Mouse (Mus musculus): ENCODE data around the gene Zfp775.
A peak's percentile ranks its signal among the peaks of the same experiment; 100 is the strongest.
"Not testable (repeated sequence)": the region's sequence is repeated elsewhere in the genome, so short reads cannot be mapped to it uniquely, and the experiment has no call there.

Zfp775 gene

GRCm38 (mm10) chr6:48591221-48591845 is 10.5 kb upstream of the Zfp775 start:
- DNase-seq: peak; percentile 32

DNA sequence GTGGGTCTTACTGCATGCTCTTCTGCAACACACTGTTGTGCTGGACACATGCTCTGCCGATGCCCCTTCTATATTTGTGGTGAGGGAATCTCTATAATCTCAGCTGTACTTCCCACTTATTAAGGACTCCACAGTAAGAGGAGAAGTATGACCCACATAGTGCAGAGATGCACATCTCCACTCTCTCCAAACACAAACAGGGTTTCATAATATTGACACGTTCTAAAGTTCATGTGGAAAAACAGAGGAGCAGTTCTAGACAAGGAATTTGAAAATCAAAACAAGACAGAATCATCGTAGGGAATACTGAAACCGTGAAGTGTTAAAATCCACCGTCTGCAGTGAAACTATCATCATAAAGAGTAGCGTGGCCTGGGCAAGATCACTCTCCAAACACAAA is 10.0 kb upstream of the Zfp775 start:
- DNase-seq: no peak

GRCm38 (mm10) chr6:48593158-48594042 is 8.5 kb upstream of the Zfp775 start, which contains the start of the genes Repin1 and Gm44965:
Gene Repin1 (plus strand): TSS chr6:48593883.
Gene Gm44965 (plus strand): TSS chr6:48593941.
- DNase-seq: peak; percentile 97

GRCm38 (mm10) chr6:48594043-48594738 is 7.7 kb upstream of the Zfp775 start:
- DNase-seq: peak; percentile 71

DNA sequence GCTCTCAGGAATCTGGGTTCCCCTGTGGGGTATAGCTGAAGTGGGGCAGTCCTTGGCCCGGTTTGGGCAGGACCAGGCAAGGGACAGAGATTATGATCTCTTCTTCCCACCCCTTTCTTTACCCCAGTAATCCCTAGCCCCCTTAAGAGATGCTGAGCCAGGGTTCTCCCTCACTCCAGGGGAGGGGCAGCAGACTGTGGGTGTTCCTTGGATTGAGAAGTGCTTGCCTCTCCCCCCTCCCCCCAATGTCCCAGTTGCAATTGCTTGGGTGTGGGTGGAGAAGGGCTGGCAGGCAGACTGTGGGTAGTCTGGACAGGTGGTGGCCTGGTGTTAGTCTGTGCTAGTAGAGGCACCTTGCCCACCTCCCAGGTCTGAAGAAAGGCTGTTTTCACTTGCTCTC is 6.6 kb upstream of the Zfp775 start:
- DNase-seq: peak; percentile 45

- no peak for DNase-seq
Observed at GRCm38 (mm10) chr6:48596545-48597232, 5.2 kb upstream of the Zfp775 start.

DNA sequence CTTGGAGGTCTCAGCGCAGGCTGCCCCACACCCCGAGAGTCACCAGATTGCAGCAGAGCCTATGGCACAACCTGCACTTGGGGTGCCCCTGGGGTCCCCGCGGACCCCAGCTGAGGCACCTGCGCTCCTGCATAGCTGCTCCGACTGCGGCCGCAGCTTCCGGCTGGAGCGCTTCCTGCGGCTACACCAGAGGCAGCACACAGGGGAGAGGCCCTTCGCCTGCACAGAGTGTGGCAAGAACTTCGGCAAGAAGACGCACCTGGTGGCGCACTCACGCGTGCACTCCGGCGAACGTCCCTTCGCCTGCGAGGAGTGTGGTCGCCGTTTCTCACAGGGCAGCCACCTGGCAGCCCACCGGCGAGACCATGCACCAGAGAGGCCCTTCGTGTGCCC is 4.6 kb upstream of the Zfp775 start:
- no peak for DNase-seq

DNA sequence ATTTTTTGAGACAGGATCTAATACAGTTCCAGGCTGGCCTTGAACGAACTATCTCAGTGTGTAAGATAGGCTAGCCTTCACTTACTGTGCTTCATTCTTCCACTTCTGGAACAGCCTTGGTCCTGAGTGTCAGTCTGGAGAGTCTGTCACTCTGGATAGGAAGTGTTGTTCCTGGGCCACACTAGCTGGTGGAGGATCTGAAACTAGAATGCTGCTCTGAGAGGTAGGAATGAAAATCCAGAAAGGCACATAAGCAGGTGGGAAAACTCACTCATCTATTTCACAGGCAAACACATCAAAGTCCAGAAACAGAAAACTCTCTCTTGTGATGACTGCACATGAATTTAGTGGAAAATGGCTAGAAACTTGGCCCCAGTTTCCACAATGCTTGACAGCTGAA is 1.3 kb upstream of the Zfp775 start:
- no peak for DNase-seq

- DNase-seq: no peak
Observed at GRCm38 (mm10) chr6:48602080-48602741, 348 bp downstream of the Zfp775 start.

- DNase-seq: no peak
Observed at GRCm38 (mm10) chr6:48608124-48608523, 6.3 kb downstream of the Zfp775 start.

GRCm38 (mm10) chr6:48609512-48609911 is 7.6 kb downstream of the Zfp775 start:
- no peak for DNase-seq

- DNase-seq: no peak
Observed at GRCm38 (mm10) chr6:48610657-48611056, 8.8 kb downstream of the Zfp775 start.

DNA sequence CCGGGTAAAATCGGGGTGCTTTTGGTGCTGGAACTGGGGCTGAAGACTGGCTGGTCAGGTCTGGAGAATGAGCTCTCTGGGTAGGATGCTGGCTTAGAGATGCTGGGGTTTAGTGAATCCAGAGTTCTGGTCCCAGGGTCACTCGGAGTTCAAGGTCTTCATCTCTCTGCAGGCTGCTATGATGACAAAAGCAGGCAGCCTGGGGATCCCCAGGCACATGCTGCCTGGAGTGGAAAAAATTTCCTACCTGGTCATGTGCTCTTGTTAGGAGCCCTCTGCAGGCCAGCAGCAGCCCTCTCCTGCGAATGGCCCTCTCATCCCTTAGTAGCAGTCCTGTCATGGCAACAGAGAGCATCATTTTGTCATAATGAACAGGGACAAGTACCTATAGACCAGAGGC is 11.6 kb downstream of the Zfp775 start:
- no peak for DNase-seq

- no peak for DNase-seq
Observed at GRCm38 (mm10) chr6:48614756-48615155, 12.9 kb downstream of the Zfp775 start.

GRCm38 (mm10) chr6:48620031-48620430 is 18.2 kb downstream of the Zfp775 start:
- no peak for DNase-seq

GRCm38 (mm10) chr6:48622186-48622843 is 20.5 kb downstream of the Zfp775 start:
- not testable (repeated sequence) for DNase-seq

- no peak for DNase-seq
Observed at GRCm38 (mm10) chr6:48623460-48623859, 21.6 kb downstream of the Zfp775 start.

GRCm38 (mm10) chr6:48626464-48626863 is 24.6 kb downstream of the Zfp775 start, which contains the start of gene AI854703:
Gene AI854703 (plus strand): TSS chr6:48626764.
- no peak for DNase-seq

GRCm38 (mm10) chr6:48626984-48627383 is 25.1 kb downstream of the Zfp775 start:
- peak; percentile 82 for DNase-seq

- peak; percentile 44 for DNase-seq
Observed at GRCm38 (mm10) chr6:48627511-48627924, 25.7 kb downstream of the Zfp775 start.

DNA sequence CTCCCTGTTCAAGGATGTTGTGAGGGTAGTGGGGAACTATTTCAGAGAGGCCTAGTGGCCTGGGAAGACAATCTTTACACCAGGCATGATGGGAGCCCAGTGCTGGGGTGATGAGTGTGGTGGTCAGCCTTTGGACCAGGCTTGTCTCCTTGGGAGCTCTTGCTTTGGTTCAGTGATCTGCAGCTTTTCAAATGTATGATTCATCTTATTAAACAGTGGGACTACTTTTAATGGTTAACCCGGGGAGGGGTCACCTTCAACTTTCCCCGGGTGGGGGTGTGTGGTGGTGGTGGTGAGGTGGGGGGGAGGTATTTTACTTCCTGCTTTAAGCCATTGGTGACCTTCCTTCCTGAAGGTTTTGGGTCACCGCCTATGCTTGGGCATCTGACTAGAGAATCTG is 26.5 kb downstream of the Zfp775 start:
- DNase-seq: peak; percentile 83
